Mouse (Mus musculus) heart, postnatal 0 days (tissue): ENCODE results near the gene Syvn1. TPM values are rescaled to one million over a fixed set of nuclear protein-coding genes. Genes with fewer than 3 reads are reported as not detected.

Source experiments
- ATAC-seq: fragments of 200-750 bp; cut with Nextera tagmentation; 2 replicates; pipeline ENCODE4 v1.8.0; 2017; ENCODE audit warnings: low read depth, moderate number of reproducible peaks, moderate library complexity; ENCODE audit not compliant: insufficient read depth
- DNase-seq: peaks from one replicate; pipeline ENCODE4 v3.0.0-alpha.2; 2016; ENCODE audit warnings: low spot score
- H3K27ac ChIP-seq: fragments of 300-500 bp; sonication (generic); 2 replicates; pipeline ENCODE4 v1.5.1; 2014; ENCODE audit warnings: low read depth, mild to moderate bottlenecking
- H3K27me3 ChIP-seq: fragments of 300-500 bp; sonication (generic); 2 replicates; pipeline ENCODE4 v1.6.1; 2014; ENCODE audit warnings: low read length, mixed read lengths; ENCODE audit not compliant: control insufficient read depth, insufficient read depth
- H3K36me3 ChIP-seq: fragments of 300-500 bp; sonication (generic); replicated peaks from 2 replicates; pipeline ENCODE4 v1.6.1; 2014; ENCODE audit warnings: low read length, mixed read lengths; ENCODE audit not compliant: control insufficient read depth, insufficient read depth
- H3K4me1 ChIP-seq: fragments of 300-500 bp; sonication (generic); 2 replicates; pipeline ENCODE4 v1.6.1; 2014; ENCODE audit warnings: antibody characterized with exemption; ENCODE audit not compliant: control insufficient read depth, insufficient read depth
- H3K4me2 ChIP-seq: fragments of 300-500 bp; sonication (generic); 2 replicates; pipeline ENCODE4 v1.6.1; 2014; ENCODE audit warnings: low read depth, mild to moderate bottlenecking, low read length, moderate library complexity
- H3K4me3 ChIP-seq: fragments of 300-500 bp; sonication (generic); 2 replicates; pipeline ENCODE4 v1.5.1; 2014; ENCODE audit warnings: low read depth, low read length
- H3K9ac ChIP-seq: fragments of 300-500 bp; sonication (generic); replicated peaks from 2 replicates; pipeline ENCODE4 v1.6.1; 2014; ENCODE audit warnings: low read depth, low read length, mixed read lengths
- H3K9me3 ChIP-seq: fragments of 300-500 bp; sonication (generic); replicated peaks from 2 replicates; pipeline ENCODE4 v1.6.1; 2016; ENCODE audit warnings: low read length; ENCODE audit not compliant: control insufficient read depth
- CTCF ChIP-seq: IDR thresholded peaks from 2 replicates; pipeline ENCODE4 v1.5.1; 2016; ENCODE audit warnings: antibody characterized with exemption, control low read depth, low read depth
- EP300 ChIP-seq: IDR thresholded peaks from 2 replicates; pipeline ENCODE4 v1.6.1; 2016; ENCODE audit warnings: antibody characterized with exemption, low read depth
- WGBS: fragments of 180-500 bp; shearing (Covaris S2); extraction: QIAGEN DNeasy Blood & Tissue Kit; methylation state at CpG from one replicate; pipeline ENCODE4 v1.1.7; 2014; 5-methylcytosine and 5-hydroxymethylcytosine counted together
- polyA plus RNA-seq: library from polyadenylated mRNA; unstranded; fragments of >200 nt; fragmentation: Nextera tagmentation; extraction: Ambion mirVana; gene quantifications from 2 replicates; pipeline ENCODE4 v1.2.1, GENCODE M21; 2015
- total RNA-seq: library from RNA; depleted of rRNA; stranded (reverse); fragments of >200 nt; gene quantifications from 2 replicates; pipeline ENCODE4 v1.2.3, GENCODE M21; 2014; ENCODE audit warnings: low replicate concordance

The Syvn1 gene
- total and polyA plus RNA-seq, 2 experiments from 2014 or later: 9.2 to 12.0 TPM

DNA sequence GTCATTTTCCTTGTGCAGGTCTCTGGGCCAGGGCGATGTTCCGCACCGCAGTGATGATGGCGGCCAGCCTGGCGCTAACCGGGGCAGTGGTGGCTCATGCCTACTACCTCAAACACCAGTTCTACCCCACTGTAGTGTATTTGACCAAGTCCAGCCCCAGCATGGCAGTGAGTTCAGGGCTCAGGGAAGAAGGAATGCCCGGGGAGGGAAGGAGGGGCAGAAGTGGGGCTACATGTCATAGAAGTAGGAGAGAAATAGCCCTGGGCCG lies 1.5 kb downstream of the Syvn1 start:
- Histone ChIP-seq H3K4me1 (peaks cover 15% of the 10 kb centered on the region), H3K9ac (peak overlapping the region; percentile 88), H3K4me2 (peak overlapping the region; percentile 97), H3K9me3 (no peaks in the 10 kb centered on the region), H3K4me3 (peak overlapping the region; percentile 73), H3K36me3 (peaks cover 48% of the 10 kb centered on the region), H3K27ac (no peak overlapping the region), H3K27me3 (no peaks in the 10 kb centered on the region)
- ATAC-seq (no peak), DNase-seq (no peak)
- no peak for TF ChIP-seq EP300
- TF ChIP-seq CTCF: no peak
- WGBS: 74% methylated on average over 8 of the region's 8 CpGs

GRCm38 (mm10) chr19:6048681-6049410 lies 2.5 kb downstream of the Syvn1 start:
- 81% methylated on average over 11 of the region's 11 CpGs for WGBS
- H3K9ac ChIP-seq: no peak overlapping the region
- H3K27ac ChIP-seq: no peak overlapping the region
- ATAC-seq (no peak), DNase-seq (no peak)
- TF ChIP-seq CTCF (no peak), EP300 (no peak)
- H3K27me3 ChIP-seq: no peaks in the 10 kb centered on the region
- no peak overlapping the region for H3K4me3 ChIP-seq
- no peak overlapping the region for H3K4me2 ChIP-seq
- H3K9me3 ChIP-seq: no peaks in the 10 kb centered on the region
- H3K36me3 ChIP-seq: peaks cover 59% of the 10 kb centered on the region
- H3K4me1 ChIP-seq: peaks cover 15% of the 10 kb centered on the region

GRCm38 (mm10) chr19:6052516-6052915 lies 6.1 kb downstream of the Syvn1 start:
- ATAC-seq: no peak
- 66% methylated on average over 7 of the region's 7 CpGs for WGBS
- H3K36me3 ChIP-seq: peaks cover 77% of the 10 kb centered on the region
- no peak overlapping the region for H3K4me3 ChIP-seq
- no peaks in the 10 kb centered on the region for H3K27me3 ChIP-seq
- peaks cover 18% of the 10 kb centered on the region for H3K4me1 ChIP-seq
- H3K4me2 ChIP-seq: no peak overlapping the region
- TF ChIP-seq CTCF: no peak
- H3K27ac ChIP-seq: no peak overlapping the region
- no peak for DNase-seq
- no peaks in the 10 kb centered on the region for H3K9me3 ChIP-seq
- H3K9ac ChIP-seq: no peak overlapping the region

GRCm38 (mm10) chr19:6054296-6054695 lies 7.9 kb downstream of the Syvn1 start:
- H3K9me3 ChIP-seq: no peaks in the 10 kb centered on the region
- TF ChIP-seq CTCF (no peak), EP300 (no peak)
- H3K4me3 ChIP-seq: no peak overlapping the region
- no peaks in the 10 kb centered on the region for H3K27me3 ChIP-seq
- DNase-seq: no peak
- H3K9ac ChIP-seq: no peak overlapping the region
- no peak overlapping the region for H3K4me2 ChIP-seq
- H3K27ac ChIP-seq: no peak overlapping the region
- H3K4me1 ChIP-seq: peaks cover 19% of the 10 kb centered on the region
- 74% methylated on average over 5 of the region's 5 CpGs for WGBS
- no peak for ATAC-seq
- H3K36me3 ChIP-seq: peaks cover 71% of the 10 kb centered on the region

DNA sequence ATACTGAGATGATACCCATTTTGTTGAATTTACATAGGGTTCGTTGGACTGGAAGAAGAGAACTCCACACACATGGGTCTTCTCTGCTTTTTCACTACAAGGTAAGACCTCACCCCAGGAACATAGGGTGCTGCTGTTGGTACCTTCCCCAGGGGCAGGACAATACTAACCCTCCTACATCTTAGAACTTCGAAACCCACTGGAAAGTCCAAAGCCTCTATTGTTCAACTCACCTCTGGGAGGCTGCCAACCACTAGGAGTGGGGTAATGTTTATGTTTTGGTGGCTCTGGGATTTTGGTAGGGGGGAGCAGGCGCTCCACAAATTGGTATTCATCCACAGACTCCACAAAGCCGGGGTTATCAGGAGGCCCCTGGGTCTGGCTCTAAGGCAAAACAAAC lies 10.3 kb downstream of the Syvn1 start:
- WGBS: 45% methylated on average over 4 of the region's 4 CpGs
- H3K4me2 ChIP-seq: peak overlapping the region; percentile 88
- no peaks in the 10 kb centered on the region for H3K9me3 ChIP-seq
- peaks cover 23% of the 10 kb centered on the region for H3K4me1 ChIP-seq
- no peak overlapping the region for H3K27ac ChIP-seq
- DNase-seq: no peak
- no peak for ATAC-seq
- H3K9ac ChIP-seq: peak overlapping the region; percentile 85; the same call in 1 of the 2 replicates
- H3K36me3 ChIP-seq: peaks cover 52% of the 10 kb centered on the region
- no peak for TF ChIP-seq EP300
- TF ChIP-seq CTCF: no peak
- H3K27me3 ChIP-seq: no peaks in the 10 kb centered on the region
- peak overlapping the region; percentile 90 for H3K4me3 ChIP-seq
